Mouse (Mus musculus): Measurements from ENCODE around the gene Slc25a48.

Gene Slc25a48

GRCm38 (mm10) chr13:56438211-56439075 lies at the start of gene Slc25a48:
TSS of gene Slc25a48 (plus strand) at chr13:56438355.
- DNase-seq, result no peak

- peak; percentile 33 to 36 for DNase-seq
Observed at GRCm38 (mm10) chr13:56397572-56397971, 40.6 kb upstream of the Slc25a48 start.

DNA sequence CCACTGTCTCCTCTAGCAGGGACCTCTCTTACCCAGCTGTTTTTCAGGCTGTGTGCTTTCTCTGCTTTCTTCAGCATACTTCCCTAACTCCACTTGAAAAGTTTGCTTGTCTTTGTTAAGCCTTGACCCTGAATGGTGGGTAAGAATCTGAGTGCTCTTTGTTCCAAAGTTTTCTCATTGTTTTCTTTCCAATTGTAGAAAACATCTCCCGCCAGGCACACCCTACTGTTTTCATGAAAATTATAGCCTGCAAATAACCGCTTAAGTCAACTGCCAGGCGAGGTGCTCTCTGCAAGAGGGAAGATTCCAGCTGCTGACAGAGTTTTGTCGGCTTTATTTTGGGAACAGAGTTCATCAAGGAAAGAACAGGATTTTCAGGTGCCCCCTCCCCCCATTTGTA lies 37.0 kb upstream of the Slc25a48 start:
- no peak for DNase-seq

- peak; percentile 22 to 23 for DNase-seq
Observed at GRCm38 (mm10) chr13:56403381-56404086, 34.6 kb upstream of the Slc25a48 start.

- DNase-seq, result peak; percentile 56 to 67
Observed at GRCm38 (mm10) chr13:56404511-56405140, 33.5 kb upstream of the Slc25a48 start.

- DNase-seq, result no peak
Observed at GRCm38 (mm10) chr13:56412286-56412873, 25.8 kb upstream of the Slc25a48 start.

DNA sequence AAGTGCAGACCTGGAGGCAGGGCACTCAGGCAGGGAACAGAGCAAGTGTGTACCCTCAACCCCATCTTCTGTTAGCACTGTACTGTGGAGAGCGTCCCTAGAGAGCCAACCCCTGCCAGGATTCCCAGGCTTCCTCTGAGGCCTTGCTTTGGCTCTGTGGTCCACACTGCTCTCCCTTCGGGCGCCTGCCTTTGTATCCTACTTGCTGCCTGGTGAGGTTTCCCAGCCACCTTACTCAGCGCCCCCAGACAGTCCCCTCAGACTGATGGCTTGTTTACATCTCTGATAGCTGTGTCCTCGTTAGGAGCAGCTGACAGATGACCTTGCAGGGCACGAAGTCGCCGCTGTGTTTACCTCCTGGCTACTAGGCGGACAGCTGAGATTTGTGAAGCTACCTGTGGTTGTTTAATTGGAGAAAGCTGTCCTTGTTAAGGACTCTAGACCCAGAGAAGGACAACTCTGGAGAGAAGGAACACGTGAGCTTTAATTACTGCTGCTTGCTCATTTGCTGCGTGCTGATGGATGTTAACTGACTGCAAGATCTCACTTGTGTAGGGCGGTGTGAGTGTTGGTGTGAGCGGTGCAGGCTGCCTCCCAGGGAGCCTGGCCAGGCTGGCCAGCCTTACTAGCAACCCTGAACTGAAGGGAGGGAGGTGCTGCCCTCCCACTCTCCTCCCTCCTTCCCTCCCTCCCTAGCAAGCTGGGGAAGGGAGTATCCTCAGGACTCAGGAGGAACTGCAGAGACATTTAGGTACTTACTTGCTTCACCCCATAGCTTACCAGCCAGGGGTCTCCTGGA lies 19.3 kb upstream of the Slc25a48 start:
- DNase-seq, result no peak

- no peak for DNase-seq
Observed at GRCm38 (mm10) chr13:56419538-56419937, 18.6 kb upstream of the Slc25a48 start.

- peak; percentile 60 to 80 for DNase-seq
Observed at GRCm38 (mm10) chr13:56422072-56422723, 16.0 kb upstream of the Slc25a48 start.

DNA sequence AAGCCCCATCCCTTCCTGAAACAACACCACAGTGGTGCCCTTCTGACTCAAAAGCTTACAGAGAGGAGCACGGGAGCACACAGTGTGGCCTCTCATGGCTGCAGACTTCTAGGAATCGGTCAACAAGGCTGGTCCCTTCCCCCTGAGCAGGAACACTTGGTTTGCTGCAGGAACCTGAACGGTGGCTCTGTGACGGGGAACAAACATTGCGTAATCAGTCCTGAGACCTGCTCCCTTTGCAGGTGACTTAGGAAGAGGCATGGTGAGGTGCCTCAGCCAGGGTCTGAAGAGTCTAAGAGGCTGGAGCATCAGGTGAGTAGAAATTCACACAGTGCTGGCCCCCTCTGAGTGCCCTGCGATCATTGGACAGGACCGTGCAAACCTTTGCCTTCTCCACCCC lies 12.2 kb upstream of the Slc25a48 start:
- DNase-seq, result no peak

DNA sequence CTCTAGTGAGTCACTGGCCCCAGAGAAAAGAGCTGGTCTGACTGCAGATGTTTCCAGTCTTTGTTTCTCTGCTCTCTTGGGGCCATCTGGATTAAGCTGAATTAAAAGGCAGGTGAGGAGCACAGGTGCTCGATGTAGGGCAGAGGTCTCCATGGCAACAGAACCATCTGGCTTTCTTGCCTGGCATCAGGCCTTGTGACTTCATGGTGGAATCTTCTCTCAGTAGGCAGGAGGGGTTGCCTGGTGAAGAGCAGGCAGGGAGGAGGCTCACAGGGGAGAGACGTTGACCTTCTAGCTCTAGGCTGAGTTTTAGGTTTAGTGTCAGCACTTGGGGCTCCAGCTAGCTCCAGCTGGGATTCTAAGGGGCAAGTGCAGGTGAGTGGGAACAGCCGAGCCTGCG lies 11.8 kb upstream of the Slc25a48 start, which contains the start of gene Gm3045:
Gm3045 (plus strand) TSS at position 230 of the 400 bp plus-strand sequence.
- DNase-seq, result peak; percentile 31 to 55

DNA sequence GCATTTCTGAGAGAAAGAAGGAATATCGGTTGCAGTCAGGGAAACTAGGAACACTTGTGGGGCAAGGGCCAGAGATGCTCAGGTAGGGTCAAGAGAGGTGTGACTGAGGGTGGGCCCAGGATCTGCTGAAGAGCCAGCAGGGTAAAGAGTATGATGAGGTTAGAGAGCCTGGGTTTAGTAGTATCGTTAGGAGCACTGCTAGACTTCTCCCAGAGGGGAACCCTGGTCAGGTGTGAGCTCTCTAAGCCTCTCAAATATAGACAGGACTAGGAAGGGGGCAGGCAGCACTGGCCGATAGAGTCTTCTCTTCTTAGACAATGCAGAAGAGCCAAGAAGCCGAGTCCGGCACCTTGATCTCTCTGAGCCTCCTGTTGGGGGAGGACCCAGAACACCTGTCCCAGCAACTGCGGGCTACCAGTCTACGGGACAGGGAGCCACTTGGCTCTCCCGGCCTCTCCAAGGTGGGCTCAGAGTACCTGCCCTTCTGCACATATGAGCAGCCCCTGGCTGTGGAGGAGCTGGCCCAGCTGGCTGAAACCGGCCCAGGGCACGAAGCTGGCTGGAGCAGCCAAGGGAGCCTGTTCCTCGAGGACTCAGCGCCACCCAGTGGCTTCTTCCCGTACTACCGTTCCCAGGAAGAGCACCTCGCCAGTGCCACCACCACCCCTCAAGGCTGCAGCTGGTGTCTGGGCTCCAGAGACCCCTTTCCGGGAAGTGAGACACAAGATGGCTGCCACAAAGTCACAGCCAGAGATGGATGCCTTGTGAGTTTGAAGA lies 9.2 kb upstream of the Slc25a48 start:
- peak; percentile 84 to 92 for DNase-seq

GRCm38 (mm10) chr13:56432496-56432895 lies 5.7 kb upstream of the Slc25a48 start:
- DNase-seq, result peak; percentile 68 to 80

GRCm38 (mm10) chr13:56433466-56433865 lies 4.7 kb upstream of the Slc25a48 start:
- DNase-seq, result peak; percentile 81 to 86

- DNase-seq, result no peak
Observed at GRCm38 (mm10) chr13:56434311-56434751, 3.8 kb upstream of the Slc25a48 start.

GRCm38 (mm10) chr13:56435615-56436287 lies 2.4 kb upstream of the Slc25a48 start:
- no peak for DNase-seq

GRCm38 (mm10) chr13:56443411-56443810 lies 5.3 kb downstream of the Slc25a48 start:
- DNase-seq, result no peak

DNA sequence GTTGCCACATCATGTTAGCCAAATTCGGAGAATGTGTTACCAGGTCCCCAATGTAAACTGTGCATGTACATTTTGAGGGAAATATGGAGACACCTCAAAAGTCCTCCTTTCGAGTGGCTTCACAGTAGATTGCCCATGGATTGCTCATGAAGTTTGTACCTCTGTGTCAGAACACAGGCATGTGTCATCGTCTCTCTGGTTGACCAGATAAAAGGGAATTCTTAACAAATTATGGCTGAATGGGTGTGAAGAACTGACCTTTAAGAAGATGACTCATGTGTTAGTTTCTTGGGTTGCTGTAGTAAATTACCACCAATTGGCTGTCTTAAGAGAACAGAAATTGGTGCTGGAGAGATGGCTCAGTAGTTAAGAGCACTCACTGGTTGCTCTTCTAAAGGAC lies 6.0 kb downstream of the Slc25a48 start:
- DNase-seq, result no peak

- no peak for DNase-seq
Observed at GRCm38 (mm10) chr13:56444996-56445395, 6.8 kb downstream of the Slc25a48 start.

All from cerebellum, postnatal 25 days (tissue).